In genomic region chr7:83032025-83032424, GRCm38 (mm10) we compare ENCODE assay signal across 13 mouse cellular contexts.
DNase-seq lines count a peak whose midpoint lies in the region; ATAC-seq and TF ChIP-seq lines count a peak whose summit lies in the region.
"Had no signal": no experiment of that assay in that cellular context is flagged by ENCODE, and none has a peak within 500 bp of the region (broad histone marks: within the 10 kb centered on the region; RNA-seq: fewer than 3 reads in every experiment).

No protein-coding gene starts in this region.

- H3K27me3 ChIP-seq in forebrain, embryonic 10.5 days (ENCODE audit: poor library complexity, severe bottlenecking) = no peaks in the 10 kb centered on the region
- no peaks in the 10 kb centered on the region for H3K27me3 ChIP-seq in forebrain, embryonic 15.5 days
- no peaks in the 10 kb centered on the region for H3K27me3 ChIP-seq in MEL (ENCODE audit: control insufficient read depth in 1 of 2, insufficient read depth in 2 of 2, low read length in 2 of 2)
- no peaks in the 10 kb centered on the region for H3K27me3 ChIP-seq in limb, embryonic 11.5 days (ENCODE audit: control insufficient read depth, insufficient read depth, low read length)
- H3K27me3 ChIP-seq in forebrain, embryonic 16.5 days (replicated peaks; ENCODE audit: control insufficient read depth, insufficient read depth, low read length) = no peaks in the 10 kb centered on the region
- H3K27me3 ChIP-seq: liver, embryonic 13.5 days; midbrain, embryonic 15.5 days had no signal

- H3K4me2 ChIP-seq in forebrain, embryonic 15.5 days (replicated peaks) = no peak overlapping the region
- H3K4me2 ChIP-seq in limb, embryonic 11.5 days (ENCODE audit: low read depth, severe bottlenecking) = no peak overlapping the region
- H3K4me2 ChIP-seq in forebrain, embryonic 16.5 days (ENCODE audit: low read length) = no peak overlapping the region
- H3K4me2 ChIP-seq: liver, embryonic 13.5 days; midbrain, embryonic 15.5 days had no signal

- TF ChIP-seq POLR2A in MEL (IDR thresholded peaks at IDR 0.05; ENCODE audit: control insufficient read depth in 1 of 2, insufficient read depth in 1 of 2, low read depth in 1 of 2, low read length in 2 of 2, poor library complexity in 1 of 2) = no peak

- H3K79me2 ChIP-seq in MEL (ENCODE audit: control insufficient read depth, insufficient read depth, low read length, poor library complexity) = no peaks in the 10 kb centered on the region

- TF ChIP-seq RAD21 in MEL (IDR thresholded peaks at IDR 0.05; ENCODE audit: low read depth, low read length) = no peak

- H3K4me1 ChIP-seq in forebrain, embryonic 10.5 days = peaks cover 21% of the 10 kb centered on the region
- H3K4me1 ChIP-seq in forebrain, embryonic 15.5 days = no peaks in the 10 kb centered on the region; the same call in 1 of the 2 replicates
- H3K4me1 ChIP-seq in MEL (ENCODE audit: control insufficient read depth in 1 of 2, insufficient read depth in 2 of 2, low read length in 2 of 2) = 0 out of 4 replicates have a peak, but pooled peaks cover 0 to 5% of the 10 kb centered on the region in 2 experiments
- peaks cover 3% of the 10 kb centered on the region; the same call in 1 of the 2 replicates for H3K4me1 ChIP-seq in limb, embryonic 11.5 days (ENCODE audit: control insufficient read depth, insufficient read depth, low read length)
- H3K4me1 ChIP-seq in forebrain, embryonic 16.5 days (replicated peaks; ENCODE audit: control insufficient read depth, insufficient read depth, low read length) = no peaks in the 10 kb centered on the region
- H3K4me1 ChIP-seq: liver, embryonic 13.5 days had no signal

- H3K36me3 ChIP-seq in forebrain, embryonic 10.5 days (replicated peaks) = no peaks in the 10 kb centered on the region
- H3K36me3 ChIP-seq in forebrain, embryonic 15.5 days = no peaks in the 10 kb centered on the region
- peaks cover 0 to 4% of the 10 kb centered on the region in 2 experiments; a peak in 1 of 4 replicates for H3K36me3 ChIP-seq in MEL (ENCODE audit: control insufficient read depth in 1 of 2, insufficient read depth in 2 of 2, low read length in 2 of 2)
- H3K36me3 ChIP-seq in limb, embryonic 11.5 days (ENCODE audit: control insufficient read depth, insufficient read depth, low read length) = no peaks in the 10 kb centered on the region
- H3K36me3 ChIP-seq in forebrain, embryonic 16.5 days (ENCODE audit: control insufficient read depth, insufficient read depth) = no peaks in the 10 kb centered on the region
- H3K36me3 ChIP-seq: liver, embryonic 13.5 days; midbrain, embryonic 15.5 days had no signal

- no peak for DNase-seq in forebrain, embryonic 10.5 days (ENCODE audit: extremely low spot score, low spot score)
- DNase-seq in left cerebral cortex, postnatal 4 days = peak; percentile 21
- no peak for DNase-seq in left cerebral cortex, postnatal 25 days (ENCODE audit: low spot score in 2 of 2)
- peak; percentile 10 for DNase-seq in MEL (ENCODE audit: low read depth, low spot score)
- peak; percentile 57 for DNase-seq in limb, embryonic 11.5 days (ENCODE audit: low spot score)
- DNase-seq: cerebellum, adult 11-12 months; heart, postnatal 14 days; liver, embryonic 13.5 days; lung, postnatal 4 days; spleen, adult 18-20 months had no signal

- no peaks in the 10 kb centered on the region for H3K9me3 ChIP-seq in forebrain, embryonic 10.5 days
- H3K9me3 ChIP-seq in forebrain, embryonic 15.5 days = no peaks in the 10 kb centered on the region
- H3K9me3 ChIP-seq in MEL (replicated peaks; ENCODE audit: insufficient read depth, low read length) = no peaks in the 10 kb centered on the region
- no peaks in the 10 kb centered on the region for H3K9me3 ChIP-seq in limb, embryonic 11.5 days (ENCODE audit: control insufficient read depth, low read length)
- H3K9me3 ChIP-seq in forebrain, embryonic 16.5 days (ENCODE audit: control insufficient read depth, low read length) = no peaks in the 10 kb centered on the region
- H3K9me3 ChIP-seq: liver, embryonic 13.5 days; midbrain, embryonic 15.5 days had no signal

- ATAC-seq in forebrain, embryonic 15.5 days (replicated peaks) = no peak
- peak; percentile 62; the same call in 1 of the 2 replicates for ATAC-seq in limb, embryonic 11.5 days (ENCODE audit: insufficient number of reproducible peaks, low FRiP score, low TSS enrichment, low read depth)
- no peak for ATAC-seq in forebrain, embryonic 16.5 days
- ATAC-seq: midbrain, embryonic 15.5 days had no signal

- TF ChIP-seq EP300 in MEL (IDR thresholded peaks at IDR 0.05; ENCODE audit: low read depth in 1 of 2, low read length in 2 of 2) = no peak

- 91% methylated on average over 1 of the region's 1 CpGs for WGBS in forebrain, embryonic 10.5 days
- WGBS in forebrain, embryonic 15.5 days = 92% methylated on average over 1 of the region's 1 CpGs
- 73% methylated on average over 1 of the region's 1 CpGs for WGBS in limb, embryonic 11.5 days
- 91% methylated on average over 1 of the region's 1 CpGs for WGBS in forebrain, embryonic 16.5 days

- no peak overlapping the region for H3K4me3 ChIP-seq in forebrain, embryonic 10.5 days
- no peak overlapping the region for H3K4me3 ChIP-seq in forebrain, embryonic 15.5 days
- no peak overlapping the region for H3K4me3 ChIP-seq in MEL (ENCODE audit: control insufficient read depth in 1 of 2, insufficient read depth in 1 of 2, low read depth in 2 of 2, low read length in 2 of 2)
- no peak overlapping the region for H3K4me3 ChIP-seq in limb, embryonic 11.5 days (ENCODE audit: low read depth, low read length)
- no peak overlapping the region for H3K4me3 ChIP-seq in forebrain, embryonic 16.5 days (replicated peaks; ENCODE audit: low read length)
- H3K4me3 ChIP-seq: liver, embryonic 13.5 days; midbrain, embryonic 15.5 days had no signal

- intact Hi-C loops in left cerebral cortex, postnatal 4 days (cut with DNase I) = no loop called here
- intact Hi-C loops in left cerebral cortex, postnatal 25 days (cut with DNase I) = no loop called here

- H3K27ac ChIP-seq in forebrain, embryonic 10.5 days = peak overlapping the region; percentile 21; the same call in 1 of the 2 replicates
- no peak overlapping the region for H3K27ac ChIP-seq in forebrain, embryonic 15.5 days (replicated peaks)
- H3K27ac ChIP-seq in MEL (ENCODE audit: control insufficient read depth, low read depth, low read length) = no peak overlapping the region
- H3K27ac ChIP-seq in limb, embryonic 11.5 days (replicated peaks; ENCODE audit: low read depth, low read length) = no peak overlapping the region
- no peak overlapping the region for H3K27ac ChIP-seq in forebrain, embryonic 16.5 days (ENCODE audit: low read length)
- H3K27ac ChIP-seq: liver, embryonic 13.5 days; midbrain, embryonic 15.5 days had no signal

- no peak for TF ChIP-seq CTCF in MEL (IDR thresholded peaks at IDR 0.05 in 2 of 3, conservative IDR thresholded peaks at IDR 0.05 in 1 of 3; ENCODE audit: control insufficient read depth in 1 of 3, insufficient read depth in 1 of 3, low read depth in 2 of 3, low read length in 3 of 3, poor library complexity in 1 of 3, severe bottlenecking in 1 of 3)

- no peak overlapping the region for H3K9ac ChIP-seq in forebrain, embryonic 15.5 days (replicated peaks)
- no peak overlapping the region for H3K9ac ChIP-seq in MEL (ENCODE audit: control insufficient read depth, low read depth, low read length, poor library complexity, severe bottlenecking)
- no peak overlapping the region for H3K9ac ChIP-seq in limb, embryonic 11.5 days (ENCODE audit: low read length)
- H3K9ac ChIP-seq in forebrain, embryonic 16.5 days (replicated peaks; ENCODE audit: low read depth, low read length) = no peak overlapping the region
- H3K9ac ChIP-seq: liver, embryonic 13.5 days; midbrain, embryonic 15.5 days had no signal

TF ChIP-seq in MEL, 35 proteins besides CTCF, POLR2A, EP300 and RAD21:
- TF ChIP-seq TBP (IDR thresholded peaks at IDR 0.05; ENCODE audit: low read depth, low read length) (no peak), NRF1 (IDR thresholded peaks at IDR 0.05; ENCODE audit: insufficient read depth, low read depth, low read length, poor library complexity, severe bottlenecking) (no peak)

Comparison
In these comparisons a context has a peak if more than half of its experiments do, and no peak if none do; other contexts are left out.
1. DNase-seq: peak in left cerebral cortex, postnatal 4 days (single experiment), MEL (single experiment) and limb, embryonic 11.5 days (single experiment); none in forebrain, embryonic 10.5 days (single experiment) and left cerebral cortex, postnatal 25 days (0 of 2).